29 mouse cellular contexts compared by ENCODE assay signal in genomic region chr9:109104083-109104482, GRCm38 (mm10). TPM values are rescaled to one million over a fixed set of nuclear protein-coding genes. Genes with fewer than 3 reads are reported as not detected.
DNase-seq lines count a peak whose midpoint lies in the region; ATAC-seq lines count a peak whose summit lies in the region.
"Had no signal": no experiment of that assay in that cellular context is flagged by ENCODE, and none has a peak within 500 bp of the region (broad histone marks: within the 10 kb centered on the region; RNA-seq: fewer than 3 reads in every experiment).

No protein-coding gene starts in this region.

- peaks cover 92% of the 10 kb centered on the region for H3K36me3 ChIP-seq in embryonic facial prominence, embryonic 13.5 days
- peaks cover 100% of the 10 kb centered on the region for H3K36me3 ChIP-seq in embryonic facial prominence, embryonic 10.5 days (replicated peaks)
- H3K36me3 ChIP-seq in heart, embryonic 13.5 days = peaks cover 78% of the 10 kb centered on the region
- H3K36me3 ChIP-seq in midbrain, embryonic 13.5 days = peaks cover 100% of the 10 kb centered on the region
- peaks cover 55% of the 10 kb centered on the region for H3K36me3 ChIP-seq in midbrain, embryonic 11.5 days (ENCODE audit: control insufficient read depth, insufficient read depth, low read length)
- H3K36me3 ChIP-seq in neural tube, embryonic 15.5 days = peaks cover 44% of the 10 kb centered on the region

- H3K27ac ChIP-seq in embryonic facial prominence, embryonic 13.5 days = no peak overlapping the region
- no peak overlapping the region for H3K27ac ChIP-seq in embryonic facial prominence, embryonic 10.5 days (replicated peaks)
- H3K27ac ChIP-seq in heart, embryonic 13.5 days (replicated peaks) = peak overlapping the region; percentile 25; the same call in 1 of the 2 replicates
- no peak overlapping the region for H3K27ac ChIP-seq in midbrain, embryonic 13.5 days
- no peak overlapping the region for H3K27ac ChIP-seq in midbrain, embryonic 11.5 days (ENCODE audit: low read depth, low read length)
- H3K27ac ChIP-seq in neural tube, embryonic 15.5 days (replicated peaks) = peak overlapping the region; percentile 28; the same call in 1 of the 2 replicates
- H3K27ac ChIP-seq: embryonic facial prominence, embryonic 12.5 days; liver, embryonic 14.5 days; macrophage had no signal

- H3K27me3 ChIP-seq in embryonic facial prominence, embryonic 13.5 days = no peaks in the 10 kb centered on the region
- no peaks in the 10 kb centered on the region for H3K27me3 ChIP-seq in embryonic facial prominence, embryonic 10.5 days (replicated peaks; ENCODE audit: low read depth, poor library complexity, severe bottlenecking)
- no peaks in the 10 kb centered on the region for H3K27me3 ChIP-seq in heart, embryonic 13.5 days (replicated peaks)
- H3K27me3 ChIP-seq in midbrain, embryonic 13.5 days = no peaks in the 10 kb centered on the region
- H3K27me3 ChIP-seq in midbrain, embryonic 11.5 days (ENCODE audit: control insufficient read depth, insufficient read depth, low read length) = no peaks in the 10 kb centered on the region
- no peaks in the 10 kb centered on the region for H3K27me3 ChIP-seq in neural tube, embryonic 15.5 days (replicated peaks)
- H3K27me3 ChIP-seq: embryonic facial prominence, embryonic 12.5 days; forebrain, embryonic 13.5 days; midbrain, embryonic 15.5 days had no signal

- WGBS in embryonic facial prominence, embryonic 13.5 days = 92% methylated on average over 9 of the region's 9 CpGs
- WGBS in embryonic facial prominence, embryonic 10.5 days = 90% methylated on average over 9 of the region's 9 CpGs
- WGBS in heart, embryonic 13.5 days = 91% methylated on average over 9 of the region's 9 CpGs
- WGBS in midbrain, embryonic 13.5 days = 94% methylated on average over 9 of the region's 9 CpGs
- 81% methylated on average over 9 of the region's 9 CpGs for WGBS in midbrain, embryonic 11.5 days
- 83% methylated on average over 9 of the region's 9 CpGs for WGBS in neural tube, embryonic 15.5 days

- peaks cover 22% of the 10 kb centered on the region for H3K4me1 ChIP-seq in embryonic facial prominence, embryonic 13.5 days
- peaks cover 9% of the 10 kb centered on the region for H3K4me1 ChIP-seq in embryonic facial prominence, embryonic 10.5 days
- peaks cover 47% of the 10 kb centered on the region for H3K4me1 ChIP-seq in heart, embryonic 13.5 days
- peaks cover 24% of the 10 kb centered on the region for H3K4me1 ChIP-seq in midbrain, embryonic 13.5 days (replicated peaks)
- peaks cover 4% of the 10 kb centered on the region for H3K4me1 ChIP-seq in midbrain, embryonic 11.5 days (ENCODE audit: control insufficient read depth, insufficient read depth, low read length)
- H3K4me1 ChIP-seq in neural tube, embryonic 15.5 days = peaks cover 51% of the 10 kb centered on the region

- no peak overlapping the region for H3K4me2 ChIP-seq in embryonic facial prominence, embryonic 13.5 days
- H3K4me2 ChIP-seq in heart, embryonic 13.5 days = no peak overlapping the region
- no peak overlapping the region for H3K4me2 ChIP-seq in midbrain, embryonic 13.5 days (replicated peaks)
- no peak overlapping the region for H3K4me2 ChIP-seq in midbrain, embryonic 11.5 days
- no peak overlapping the region for H3K4me2 ChIP-seq in neural tube, embryonic 15.5 days
- H3K4me2 ChIP-seq: embryonic facial prominence, embryonic 12.5 days; forebrain, embryonic 13.5 days; midbrain, embryonic 15.5 days had no signal

- H3K9ac ChIP-seq in embryonic facial prominence, embryonic 13.5 days = 0 out of 2 replicates have a peak overlapping the region, but pooled peaks have one; percentile 36
- 0 out of 2 replicates have a peak overlapping the region, but pooled peaks have one; percentile 44 for H3K9ac ChIP-seq in heart, embryonic 13.5 days
- H3K9ac ChIP-seq in midbrain, embryonic 13.5 days (replicated peaks) = peak overlapping the region; percentile 28; the same call in 1 of the 2 replicates
- H3K9ac ChIP-seq in midbrain, embryonic 11.5 days (ENCODE audit: low read length) = no peak overlapping the region
- H3K9ac ChIP-seq in neural tube, embryonic 15.5 days (replicated peaks) = no peak overlapping the region
- H3K9ac ChIP-seq: embryonic facial prominence, embryonic 12.5 days; forebrain, embryonic 13.5 days; liver, embryonic 14.5 days; midbrain, embryonic 15.5 days had no signal

- no peak for DNase-seq in embryonic facial prominence, embryonic 10.5 days (ENCODE audit: low spot score)
- DNase-seq in heart, adult 8-10 months (ENCODE audit: low spot score) = no peak
- DNase-seq in midbrain, embryonic 11.5 days (ENCODE audit: low spot score, missing footprints) = no peak
- no peak for DNase-seq in right cerebral cortex, postnatal 36 days (ENCODE audit: low spot score in 2 of 2)
- DNase-seq: B cell, adult 2 months; cerebellum, adult 11 months; cerebellum, adult 9-10 months; cerebellum, postnatal 36 days; gastrocnemius, postnatal 25 days; heart, adult 18-20 months; kidney, adult 2 months; kidney, postnatal 10 days; layer of hippocampus, adult 9-11 months; liver; lung, adult 2 months; lung, postnatal 10 days; thymus, postnatal 14 days had no signal

- no peak for ATAC-seq in embryonic facial prominence, embryonic 13.5 days (ENCODE audit: insufficient number of reproducible peaks, insufficient read depth, low FRiP score, low TSS enrichment, low read depth)
- ATAC-seq in heart, embryonic 13.5 days (ENCODE audit: extremely low read depth, insufficient number of reproducible peaks, low FRiP score, low TSS enrichment) = no peak
- ATAC-seq in midbrain, embryonic 13.5 days = no peak
- ATAC-seq in midbrain, embryonic 11.5 days (ENCODE audit: low FRiP score) = no peak
- no peak for ATAC-seq in neural tube, embryonic 15.5 days (ENCODE audit: low FRiP score)
- ATAC-seq: activated CD4-positive, CD25-positive, alpha-beta regulatory T cell, adult 4 months; forebrain, embryonic 13.5 days; hindbrain, embryonic 16.5 days; midbrain, embryonic 15.5 days had no signal

- no peaks in the 10 kb centered on the region for H3K9me3 ChIP-seq in embryonic facial prominence, embryonic 13.5 days
- H3K9me3 ChIP-seq in embryonic facial prominence, embryonic 10.5 days = no peaks in the 10 kb centered on the region
- H3K9me3 ChIP-seq in heart, embryonic 13.5 days = no peaks in the 10 kb centered on the region
- H3K9me3 ChIP-seq in midbrain, embryonic 13.5 days = no peaks in the 10 kb centered on the region
- H3K9me3 ChIP-seq in midbrain, embryonic 11.5 days (ENCODE audit: control insufficient read depth, low read length) = no peaks in the 10 kb centered on the region
- H3K9me3 ChIP-seq in neural tube, embryonic 15.5 days (replicated peaks) = no peaks in the 10 kb centered on the region
- H3K9me3 ChIP-seq: embryonic facial prominence, embryonic 12.5 days; forebrain, embryonic 13.5 days; midbrain, embryonic 15.5 days had no signal

- H3K4me3 ChIP-seq in embryonic facial prominence, embryonic 13.5 days = no peak overlapping the region
- no peak overlapping the region for H3K4me3 ChIP-seq in embryonic facial prominence, embryonic 10.5 days
- H3K4me3 ChIP-seq in heart, embryonic 13.5 days = no peak overlapping the region
- no peak overlapping the region for H3K4me3 ChIP-seq in midbrain, embryonic 13.5 days (replicated peaks)
- no peak overlapping the region for H3K4me3 ChIP-seq in midbrain, embryonic 11.5 days (ENCODE audit: low read depth, low read length)
- no peak overlapping the region for H3K4me3 ChIP-seq in neural tube, embryonic 15.5 days (replicated peaks)
- H3K4me3 ChIP-seq: embryonic facial prominence, embryonic 12.5 days; forebrain, embryonic 13.5 days; midbrain, embryonic 15.5 days had no signal

RNA-seq across cellular contexts. Expression of gene Plxnb1, which starts 8.9 kb away (rescaled TPM):
- 13.1 and 13.2 TPM in 2 replicates for polyA plus RNA-seq in embryonic facial prominence, embryonic 13.5 days (2015; fragmentation: Nextera tagmentation; extraction: Ambion mirVana)
- 24.8 and 28.6 TPM in 2 replicates for polyA plus RNA-seq in embryonic facial prominence, embryonic 10.5 days (2016; fragmentation: Nextera tagmentation; extraction: Ambion mirVana)
- 7.1 and 8.2 TPM in 2 replicates for polyA plus RNA-seq in heart, embryonic 13.5 days (2015; fragmentation: Nextera tagmentation; extraction: Ambion mirVana)
- total RNA-seq in heart, adult 8-10 months (2022) = 10 to 100 TPM; 21.6 to 25.9 (median 22.9) TPM
- 28.2 and 33.3 TPM in 2 replicates for polyA plus RNA-seq in midbrain, embryonic 13.5 days (2015; fragmentation: Nextera tagmentation; extraction: Ambion mirVana)
- polyA plus RNA-seq in midbrain, embryonic 11.5 days (2014; fragmentation: Nextera tagmentation; extraction: Ambion mirVana) = 17.1 and 17.7 TPM in 2 replicates
- polyA plus RNA-seq in neural tube, embryonic 15.5 days (2015; fragmentation: Nextera tagmentation; extraction: Ambion mirVana) = 11.6 and 13.7 TPM in 2 replicates
- total RNA-seq: megakaryocyte-erythroid progenitor cell, adult 5-6 weeks had no signal
- polyA plus RNA-seq: macrophage had no signal

RNA-seq across cellular contexts. Expression of gene Tma7, which starts 21.7 kb away (rescaled TPM):
- 686 and 706 TPM in 2 replicates for polyA plus RNA-seq in embryonic facial prominence, embryonic 13.5 days (2015; fragmentation: Nextera tagmentation; extraction: Ambion mirVana)
- polyA plus RNA-seq in embryonic facial prominence, embryonic 10.5 days (2016; fragmentation: Nextera tagmentation; extraction: Ambion mirVana) = 784 and 812 TPM in 2 replicates
- polyA plus RNA-seq in heart, embryonic 13.5 days (2015; fragmentation: Nextera tagmentation; extraction: Ambion mirVana) = 568 and 620 TPM in 2 replicates
- total RNA-seq in heart, adult 8-10 months (2022) = 100 to 1,000 TPM; 220 to 257 (median 236) TPM
- 724 and 757 TPM in 2 replicates for polyA plus RNA-seq in midbrain, embryonic 13.5 days (2015; fragmentation: Nextera tagmentation; extraction: Ambion mirVana)
- polyA plus RNA-seq in midbrain, embryonic 11.5 days (2014; fragmentation: Nextera tagmentation; extraction: Ambion mirVana) = 819 and 852 TPM in 2 replicates
- 678 and 752 TPM in 2 replicates for polyA plus RNA-seq in neural tube, embryonic 15.5 days (2015; fragmentation: Nextera tagmentation; extraction: Ambion mirVana)

RNA-seq across cellular contexts. Expression of gene Ccdc51, which starts 21.8 kb away (rescaled TPM):
- 14.1 and 14.6 TPM in 2 replicates for polyA plus RNA-seq in embryonic facial prominence, embryonic 13.5 days (2015; fragmentation: Nextera tagmentation; extraction: Ambion mirVana)
- 11.8 and 13.3 TPM in 2 replicates for polyA plus RNA-seq in embryonic facial prominence, embryonic 10.5 days (2016; fragmentation: Nextera tagmentation; extraction: Ambion mirVana)
- 12.4 and 16.7 TPM in 2 replicates for polyA plus RNA-seq in heart, embryonic 13.5 days (2015; fragmentation: Nextera tagmentation; extraction: Ambion mirVana)
- total RNA-seq in heart, adult 8-10 months (2022) = 10 to 100 TPM; 10.5 to 13.4 (median 12.7) TPM
- 12.8 and 14.6 TPM in 2 replicates for polyA plus RNA-seq in midbrain, embryonic 13.5 days (2015; fragmentation: Nextera tagmentation; extraction: Ambion mirVana)
- polyA plus RNA-seq in midbrain, embryonic 11.5 days (2014; fragmentation: Nextera tagmentation; extraction: Ambion mirVana) = 11.4 and 14.2 TPM in 2 replicates
- polyA plus RNA-seq in neural tube, embryonic 15.5 days (2015; fragmentation: Nextera tagmentation; extraction: Ambion mirVana) = 12.2 and 13.7 TPM in 2 replicates

RNA-seq across cellular contexts. Expression of gene Atrip, which starts 30.2 kb away (rescaled TPM):
- polyA plus RNA-seq in embryonic facial prominence, embryonic 13.5 days (2015; fragmentation: Nextera tagmentation; extraction: Ambion mirVana) = 26.8 and 29.6 TPM in 2 replicates
- polyA plus RNA-seq in embryonic facial prominence, embryonic 10.5 days (2016; fragmentation: Nextera tagmentation; extraction: Ambion mirVana) = 35.9 and 36.7 TPM in 2 replicates
- 16.6 and 18.0 TPM in 2 replicates for polyA plus RNA-seq in heart, embryonic 13.5 days (2015; fragmentation: Nextera tagmentation; extraction: Ambion mirVana)
- total RNA-seq in heart, adult 8-10 months (2022) = 1 to 10 TPM; 8.1 to 9.4 (median 8.5) TPM
- 31.0 and 31.7 TPM in 2 replicates for polyA plus RNA-seq in midbrain, embryonic 13.5 days (2015; fragmentation: Nextera tagmentation; extraction: Ambion mirVana)
- polyA plus RNA-seq in midbrain, embryonic 11.5 days (2014; fragmentation: Nextera tagmentation; extraction: Ambion mirVana) = 21.7 and 25.0 TPM in 2 replicates
- polyA plus RNA-seq in neural tube, embryonic 15.5 days (2015; fragmentation: Nextera tagmentation; extraction: Ambion mirVana) = 32.8 TPM in 2 replicates

RNA-seq across cellular contexts. Expression of gene Trex1, which starts 44.5 kb away (rescaled TPM):
- 13.3 and 13.7 TPM in 2 replicates for polyA plus RNA-seq in embryonic facial prominence, embryonic 13.5 days (2015; fragmentation: Nextera tagmentation; extraction: Ambion mirVana)
- 8.4 and 10.3 TPM in 2 replicates for polyA plus RNA-seq in embryonic facial prominence, embryonic 10.5 days (2016; fragmentation: Nextera tagmentation; extraction: Ambion mirVana)
- 7.7 and 10.9 TPM in 2 replicates for polyA plus RNA-seq in heart, embryonic 13.5 days (2015; fragmentation: Nextera tagmentation; extraction: Ambion mirVana)
- 10 to 100 TPM; 16.3 to 19.2 (median 17.6) TPM for total RNA-seq in heart, adult 8-10 months (2022)
- 13.6 and 14.5 TPM in 2 replicates for polyA plus RNA-seq in midbrain, embryonic 13.5 days (2015; fragmentation: Nextera tagmentation; extraction: Ambion mirVana)
- 7.1 and 7.3 TPM in 2 replicates for polyA plus RNA-seq in midbrain, embryonic 11.5 days (2014; fragmentation: Nextera tagmentation; extraction: Ambion mirVana)
- 13.9 and 15.6 TPM in 2 replicates for polyA plus RNA-seq in neural tube, embryonic 15.5 days (2015; fragmentation: Nextera tagmentation; extraction: Ambion mirVana)

Comparison
In these comparisons a context has a peak if more than half of its experiments do, and no peak if none do; other contexts are left out.
1. H3K9ac ChIP-seq: peak in embryonic facial prominence, embryonic 13.5 days (single experiment), heart, embryonic 13.5 days (single experiment) and midbrain, embryonic 13.5 days (single experiment); none in midbrain, embryonic 11.5 days (single experiment) and neural tube, embryonic 15.5 days (single experiment).
2. H3K27ac ChIP-seq: peak in heart, embryonic 13.5 days (single experiment) and neural tube, embryonic 15.5 days (single experiment); none in embryonic facial prominence, embryonic 13.5 days (single experiment), embryonic facial prominence, embryonic 10.5 days (single experiment), midbrain, embryonic 13.5 days (single experiment) and midbrain, embryonic 11.5 days (single experiment).